9 mouse cellular contexts compared by ENCODE assay signal in the genomic region with DNA sequence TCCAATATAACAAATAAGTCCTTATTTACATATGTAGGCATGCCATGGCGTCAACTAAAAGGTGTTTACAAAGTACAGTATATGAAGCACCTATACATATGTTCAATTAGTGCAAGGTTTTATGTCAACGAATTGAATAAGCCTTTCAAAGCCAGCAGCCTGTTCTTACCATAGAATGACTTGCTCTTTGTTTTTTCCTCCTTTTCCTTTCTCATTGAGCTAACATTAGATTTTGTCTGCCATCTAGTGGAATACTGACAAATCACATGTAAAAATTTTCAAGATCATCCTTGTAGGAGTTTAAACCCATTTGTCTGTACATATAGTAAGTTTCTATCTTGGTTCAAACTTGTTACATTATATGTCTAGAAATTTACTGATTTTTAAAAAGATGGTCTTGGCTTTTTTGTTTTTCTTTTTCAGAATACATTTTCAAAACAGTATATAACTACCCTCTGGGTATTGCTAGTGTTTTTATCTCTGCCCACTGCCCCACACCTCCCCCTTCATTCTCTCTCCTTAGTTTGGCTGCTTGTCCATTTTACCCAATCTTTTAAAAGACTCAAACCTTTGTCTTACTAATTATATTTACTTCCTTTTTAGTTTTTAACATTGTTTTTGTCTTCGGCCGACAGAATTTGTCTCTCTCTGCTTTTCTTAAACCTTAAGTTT.
A peak's percentile ranks its signal among the peaks of the same experiment; 100 is the strongest.
DNase-seq lines count a peak whose midpoint lies in the region; ATAC-seq and TF ChIP-seq lines count a peak whose summit lies in the region.
"Had no signal": no experiment of that assay in that cellular context is flagged by ENCODE, and none has a peak within 500 bp of the region (broad histone marks: within the 10 kb centered on the region; RNA-seq: fewer than 3 reads in every experiment).

No protein-coding gene starts in this region.

- H3K27me3 ChIP-seq in forebrain, embryonic 11.5 days (ENCODE audit: control insufficient read depth, insufficient read depth, low read length), result no peaks in the 10 kb centered on the region
- H3K27me3 ChIP-seq in forebrain, embryonic 10.5 days (ENCODE audit: poor library complexity, severe bottlenecking), result no peaks in the 10 kb centered on the region
- H3K27me3 ChIP-seq in hindbrain, postnatal 0 days (ENCODE audit: insufficient read depth, low read length), result no peaks in the 10 kb centered on the region
- H3K27me3 ChIP-seq: heart, embryonic 13.5 days had no signal

- peak; percentile 75 for TF ChIP-seq CTCF in hindbrain, postnatal 0 days (IDR thresholded peaks at IDR 0.05; ENCODE audit: low read depth)

- no peaks in the 10 kb centered on the region for H3K4me1 ChIP-seq in forebrain, embryonic 11.5 days (replicated peaks; ENCODE audit: control insufficient read depth, insufficient read depth, low read length)
- H3K4me1 ChIP-seq in forebrain, embryonic 10.5 days, result no peaks in the 10 kb centered on the region
- no peaks in the 10 kb centered on the region for H3K4me1 ChIP-seq in hindbrain, postnatal 0 days (ENCODE audit: insufficient read depth, low read length)
- H3K4me1 ChIP-seq: heart, embryonic 13.5 days had no signal

- no peak overlapping the region for H3K27ac ChIP-seq in forebrain, embryonic 11.5 days (ENCODE audit: low read depth, low read length)
- no peak overlapping the region for H3K27ac ChIP-seq in forebrain, embryonic 10.5 days
- H3K27ac ChIP-seq in hindbrain, postnatal 0 days, result no peak overlapping the region
- H3K27ac ChIP-seq: heart, embryonic 13.5 days had no signal

- WGBS in forebrain, embryonic 11.5 days, result 57% methylated on average over 4 of the region's 4 CpGs
- 68% methylated on average over 4 of the region's 4 CpGs for WGBS in forebrain, embryonic 10.5 days
- 56% methylated on average over 4 of the region's 4 CpGs for WGBS in hindbrain, postnatal 0 days

- H3K9ac ChIP-seq in forebrain, embryonic 11.5 days (ENCODE audit: low read length), result no peak overlapping the region
- no peak overlapping the region for H3K9ac ChIP-seq in hindbrain, postnatal 0 days (replicated peaks; ENCODE audit: low read length)
- H3K9ac ChIP-seq: heart, embryonic 13.5 days had no signal

- ATAC-seq in forebrain, embryonic 11.5 days (replicated peaks; ENCODE audit: low FRiP score), result peak; percentile 80
- ATAC-seq in hindbrain, postnatal 0 days, result 0 out of 2 replicates have a peak, but pooled peaks have one; percentile 12

- DNase-seq in forebrain, embryonic 11.5 days (ENCODE audit: low spot score), result no peak
- DNase-seq in forebrain, embryonic 10.5 days (ENCODE audit: extremely low spot score, low spot score), result no peak
- peak; percentile 15 for DNase-seq in thymus, postnatal 0 days (ENCODE audit: low spot score)
- DNase-seq in thymus, adult 18-20 months, result no peak
- peak; percentile 83 for DNase-seq in hindbrain, postnatal 0 days (ENCODE audit: low spot score)
- DNase-seq in telencephalon, adult 2 months (ENCODE audit: low read depth, low spot score), result peak; percentile 61
- DNase-seq in adrenal gland, adult 8-10 months, result no peak
- DNase-seq in gastrocnemius, postnatal 10 days, result no peak

- H3K4me2 ChIP-seq in forebrain, embryonic 11.5 days (ENCODE audit: low read depth, low read length, severe bottlenecking), result no peak overlapping the region
- no peak overlapping the region for H3K4me2 ChIP-seq in hindbrain, postnatal 0 days (ENCODE audit: low read depth, low read length)
- H3K4me2 ChIP-seq: heart, embryonic 13.5 days had no signal

- H3K9me3 ChIP-seq in forebrain, embryonic 11.5 days (ENCODE audit: control insufficient read depth, low read length), result no peaks in the 10 kb centered on the region
- H3K9me3 ChIP-seq in forebrain, embryonic 10.5 days, result no peaks in the 10 kb centered on the region
- H3K9me3 ChIP-seq in hindbrain, postnatal 0 days (ENCODE audit: low read length), result no peaks in the 10 kb centered on the region
- H3K9me3 ChIP-seq: heart, embryonic 13.5 days had no signal

- no peaks in the 10 kb centered on the region for H3K36me3 ChIP-seq in forebrain, embryonic 11.5 days (ENCODE audit: control insufficient read depth, insufficient read depth, low read length)
- H3K36me3 ChIP-seq in forebrain, embryonic 10.5 days (replicated peaks), result no peaks in the 10 kb centered on the region
- no peaks in the 10 kb centered on the region for H3K36me3 ChIP-seq in hindbrain, postnatal 0 days (ENCODE audit: insufficient read depth, low read length)
- H3K36me3 ChIP-seq: heart, embryonic 13.5 days had no signal

- no peak overlapping the region for H3K4me3 ChIP-seq in forebrain, embryonic 11.5 days (ENCODE audit: low read depth, low read length)
- H3K4me3 ChIP-seq in forebrain, embryonic 10.5 days, result no peak overlapping the region
- H3K4me3 ChIP-seq in hindbrain, postnatal 0 days (ENCODE audit: low read length), result no peak overlapping the region
- H3K4me3 ChIP-seq: heart, embryonic 13.5 days had no signal

Comparison
In these comparisons a context has a peak if more than half of its experiments do, and no peak if none do; other contexts are left out.
1. DNase-seq: peak in thymus, postnatal 0 days (single experiment), hindbrain, postnatal 0 days (single experiment) and telencephalon, adult 2 months (single experiment); none in forebrain, embryonic 11.5 days (single experiment), forebrain, embryonic 10.5 days (single experiment), thymus, adult 18-20 months (0 of 2), adrenal gland, adult 8-10 months (single experiment) and gastrocnemius, postnatal 10 days (single experiment).